Mouse (Mus musculus): Measurements from ENCODE around the gene Sspn. TPM values are rescaled to one million over a fixed set of nuclear protein-coding genes. Genes with fewer than 3 reads are reported as not detected.
A peak's percentile ranks its signal among the peaks of the same experiment; 100 is the strongest.

Sspn gene
- polyA plus RNA-seq, 1 experiment from 2014 or later, result 1.9 TPM

- H3K27ac ChIP-seq (ENCODE audit: low read depth, low read length), result no peak overlapping the region
Measured at GRCm38 (mm10) chr6:145894669-145895342, 36.6 kb upstream of the Sspn start.

GRCm38 (mm10) chr6:145904169-145904568 is 27.3 kb upstream of the Sspn start:
- H3K9ac ChIP-seq (ENCODE audit: low read length), result no peak overlapping the region
- no peaks in the 10 kb centered on the region for H3K9me3 ChIP-seq (replicated peaks; ENCODE audit: control insufficient read depth, low read length)
- no peak overlapping the region for H3K4me3 ChIP-seq (ENCODE audit: low read depth, low read length)
- DNase-seq (ENCODE audit: low spot score) (no peak), ATAC-seq (no peak)
- no peaks in the 10 kb centered on the region for H3K4me1 ChIP-seq (ENCODE audit: control insufficient read depth, insufficient read depth, low read length)
- H3K27me3 ChIP-seq (replicated peaks; ENCODE audit: control insufficient read depth, insufficient read depth, low read length), result no peaks in the 10 kb centered on the region
- H3K36me3 ChIP-seq (ENCODE audit: control insufficient read depth, insufficient read depth, low read length), result no peaks in the 10 kb centered on the region
- no peak overlapping the region for H3K4me2 ChIP-seq (ENCODE audit: low read length)
- WGBS, result 89% methylated on average over 5 of the region's 5 CpGs
- H3K27ac ChIP-seq (ENCODE audit: low read depth, low read length), result no peak overlapping the region

More at GRCm38 (mm10) chr6:145894669-145895342, 36.6 kb upstream of the Sspn start:
- Histone ChIP-seq H3K9ac (ENCODE audit: low read length) (no peak overlapping the region), H3K9me3 (replicated peaks; ENCODE audit: control insufficient read depth, low read length) (no peaks in the 10 kb centered on the region), H3K4me1 (ENCODE audit: control insufficient read depth, insufficient read depth, low read length) (no peaks in the 10 kb centered on the region), H3K27me3 (replicated peaks; ENCODE audit: control insufficient read depth, insufficient read depth, low read length) (no peaks in the 10 kb centered on the region), H3K36me3 (ENCODE audit: control insufficient read depth, insufficient read depth, low read length) (no peaks in the 10 kb centered on the region), H3K4me2 (ENCODE audit: low read length) (no peak overlapping the region), H3K4me3 (ENCODE audit: low read depth, low read length) (no peak overlapping the region)
- no peak for ATAC-seq
- 59% methylated on average over 8 of the region's 8 CpGs for WGBS
- DNase-seq (ENCODE audit: low spot score), result no peak

GRCm38 (mm10) chr6:145904616-145905015 is 26.8 kb upstream of the Sspn start:
- 80% methylated on average over 5 of the region's 5 CpGs for WGBS
- H3K4me2 ChIP-seq (ENCODE audit: low read length), result no peak overlapping the region
- H3K4me3 ChIP-seq (ENCODE audit: low read depth, low read length), result no peak overlapping the region
- H3K4me1 ChIP-seq (ENCODE audit: control insufficient read depth, insufficient read depth, low read length), result no peaks in the 10 kb centered on the region
- H3K36me3 ChIP-seq (ENCODE audit: control insufficient read depth, insufficient read depth, low read length), result no peaks in the 10 kb centered on the region
- H3K27me3 ChIP-seq (replicated peaks; ENCODE audit: control insufficient read depth, insufficient read depth, low read length), result no peaks in the 10 kb centered on the region
- H3K27ac ChIP-seq (ENCODE audit: low read depth, low read length), result no peak overlapping the region
- ATAC-seq (no peak), DNase-seq (ENCODE audit: low spot score) (no peak)
- no peak overlapping the region for H3K9ac ChIP-seq (ENCODE audit: low read length)
- H3K9me3 ChIP-seq (replicated peaks; ENCODE audit: control insufficient read depth, low read length), result no peaks in the 10 kb centered on the region

DNA sequence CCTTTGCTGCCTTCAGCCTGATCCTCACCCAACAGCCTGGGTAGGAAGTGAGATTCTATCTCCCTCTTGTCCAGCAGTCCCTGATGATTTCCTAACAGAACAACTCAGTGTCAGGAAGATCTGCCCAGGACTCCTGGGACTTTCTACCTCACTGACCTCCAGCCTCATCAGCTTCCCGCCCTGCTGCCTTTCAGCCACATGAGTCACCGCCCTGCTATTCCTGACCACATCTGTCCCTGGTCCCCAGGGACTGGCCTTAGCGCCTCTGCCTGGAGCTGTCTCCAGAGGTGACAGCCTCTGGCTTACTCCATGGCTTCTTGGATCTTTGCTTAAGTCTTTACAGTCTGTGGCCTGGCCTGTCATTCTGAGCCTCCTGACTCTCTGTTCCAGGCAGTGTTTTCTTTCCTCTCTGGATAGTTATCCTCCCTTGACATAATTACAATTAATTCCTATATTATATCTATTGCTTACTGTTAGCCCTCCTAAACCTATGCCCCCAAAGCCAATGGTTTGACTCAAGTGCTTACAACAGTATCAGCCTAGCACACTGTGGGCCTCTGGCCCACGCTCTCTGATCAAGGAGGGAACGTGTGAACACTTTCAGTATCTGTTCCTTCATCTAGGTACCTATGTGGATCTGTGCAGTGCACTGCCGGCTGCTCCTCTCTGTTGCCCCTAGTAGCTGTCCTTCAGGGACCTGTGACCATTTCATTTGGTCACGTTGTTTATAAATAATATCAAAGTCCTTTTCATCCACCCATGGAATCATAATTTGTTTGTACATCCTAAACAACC is 25.1 kb upstream of the Sspn start:
- Histone ChIP-seq H3K36me3 (ENCODE audit: control insufficient read depth, insufficient read depth, low read length) (no peaks in the 10 kb centered on the region), H3K4me2 (ENCODE audit: low read length) (no peak overlapping the region), H3K4me1 (ENCODE audit: control insufficient read depth, insufficient read depth, low read length) (no peaks in the 10 kb centered on the region), H3K27ac (ENCODE audit: low read depth, low read length) (no peak overlapping the region), H3K27me3 (replicated peaks; ENCODE audit: control insufficient read depth, insufficient read depth, low read length) (no peaks in the 10 kb centered on the region), H3K4me3 (ENCODE audit: low read depth, low read length) (no peak overlapping the region), H3K9me3 (replicated peaks; ENCODE audit: control insufficient read depth, low read length) (no peaks in the 10 kb centered on the region), H3K9ac (ENCODE audit: low read length) (no peak overlapping the region)
- DNase-seq (ENCODE audit: low spot score), result no peak
- 79% methylated on average over 7 of the region's 7 CpGs for WGBS
- ATAC-seq, result no peak

- Histone ChIP-seq H3K36me3 (ENCODE audit: control insufficient read depth, insufficient read depth, low read length) (no peaks in the 10 kb centered on the region), H3K9ac (ENCODE audit: low read length) (no peak overlapping the region), H3K4me1 (ENCODE audit: control insufficient read depth, insufficient read depth, low read length) (no peaks in the 10 kb centered on the region), H3K4me2 (ENCODE audit: low read length) (no peak overlapping the region), H3K27ac (ENCODE audit: low read depth, low read length) (no peak overlapping the region), H3K4me3 (ENCODE audit: low read depth, low read length) (no peak overlapping the region), H3K27me3 (replicated peaks; ENCODE audit: control insufficient read depth, insufficient read depth, low read length) (no peaks in the 10 kb centered on the region), H3K9me3 (replicated peaks; ENCODE audit: control insufficient read depth, low read length) (no peaks in the 10 kb centered on the region)
- WGBS, result 73% methylated on average over 4 of the region's 4 CpGs
- no peak for ATAC-seq
- DNase-seq (ENCODE audit: low spot score), result no peak
Measured at GRCm38 (mm10) chr6:145909943-145910342, 21.5 kb upstream of the Sspn start.

DNA sequence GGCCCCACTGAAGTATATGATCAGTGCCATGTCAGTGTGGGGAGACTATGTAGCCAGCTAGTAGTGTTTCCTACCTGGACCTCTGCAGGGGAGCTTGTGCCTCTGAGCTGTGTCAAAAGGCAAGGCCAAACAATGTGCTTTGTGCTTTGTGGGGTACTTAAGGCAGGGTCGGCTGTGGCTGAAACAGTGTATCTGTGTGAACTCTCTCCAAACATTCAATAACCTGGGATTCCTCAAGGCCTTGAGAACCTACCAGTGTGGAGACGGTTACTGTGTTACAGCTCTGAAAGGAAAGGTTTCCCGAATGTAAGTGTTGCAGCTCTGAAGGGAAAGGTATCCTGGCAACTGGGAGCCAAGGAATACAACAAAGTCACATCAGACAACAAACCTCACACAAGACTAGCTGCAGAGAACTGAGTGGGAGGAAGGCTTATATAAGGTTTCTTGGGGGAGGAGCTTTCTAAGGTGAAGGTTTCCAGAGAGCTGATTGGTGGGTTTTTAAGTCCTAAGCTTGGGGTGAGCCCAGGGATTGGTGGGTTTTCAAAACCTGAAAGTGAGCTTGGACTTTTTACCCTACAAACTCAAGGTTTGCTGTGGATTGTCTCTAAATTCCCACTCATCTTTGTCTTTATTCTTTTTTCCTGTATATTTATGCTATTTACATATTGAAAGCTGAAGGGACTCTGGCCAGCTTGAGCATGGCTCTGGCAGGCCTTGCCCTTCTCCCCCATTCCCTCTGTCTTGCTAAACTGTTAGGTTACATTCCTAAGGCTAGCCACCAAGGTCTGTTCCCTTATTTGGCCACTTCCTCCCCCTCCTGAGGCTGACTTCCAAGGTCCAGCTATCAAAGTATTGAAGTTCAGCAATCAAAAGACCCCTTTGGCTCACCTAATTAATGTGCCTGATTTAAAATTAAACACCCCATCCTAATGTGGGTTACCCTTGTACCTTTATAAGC is 20.7 kb upstream of the Sspn start:
- H3K36me3 ChIP-seq (ENCODE audit: control insufficient read depth, insufficient read depth, low read length), result no peaks in the 10 kb centered on the region
- no peak for DNase-seq (ENCODE audit: low spot score)
- ATAC-seq, result no peak
- no peaks in the 10 kb centered on the region for H3K4me1 ChIP-seq (ENCODE audit: control insufficient read depth, insufficient read depth, low read length)
- no peak overlapping the region for H3K27ac ChIP-seq (ENCODE audit: low read depth, low read length)
- H3K9me3 ChIP-seq (replicated peaks; ENCODE audit: control insufficient read depth, low read length), result no peaks in the 10 kb centered on the region
- H3K27me3 ChIP-seq (replicated peaks; ENCODE audit: control insufficient read depth, insufficient read depth, low read length), result no peaks in the 10 kb centered on the region
- H3K4me2 ChIP-seq (ENCODE audit: low read length), result no peak overlapping the region
- H3K9ac ChIP-seq (ENCODE audit: low read length), result no peak overlapping the region
- H3K4me3 ChIP-seq (ENCODE audit: low read depth, low read length), result no peak overlapping the region
- 53% methylated on average over 3 of the region's 3 CpGs for WGBS

- H3K27ac ChIP-seq (ENCODE audit: low read depth, low read length), result no peak overlapping the region
- peaks cover 4% of the 10 kb centered on the region; the same call in 1 of the 2 replicates for H3K4me1 ChIP-seq (ENCODE audit: control insufficient read depth, insufficient read depth, low read length)
- DNase-seq (ENCODE audit: low spot score) (no peak), ATAC-seq (no peak)
- H3K4me2 ChIP-seq (ENCODE audit: low read length), result no peak overlapping the region
- H3K4me3 ChIP-seq (ENCODE audit: low read depth, low read length), result no peak overlapping the region
- H3K9ac ChIP-seq (ENCODE audit: low read length), result no peak overlapping the region
- no peaks in the 10 kb centered on the region for H3K27me3 ChIP-seq (replicated peaks; ENCODE audit: control insufficient read depth, insufficient read depth, low read length)
- H3K36me3 ChIP-seq (ENCODE audit: control insufficient read depth, insufficient read depth, low read length), result no peaks in the 10 kb centered on the region
- no peaks in the 10 kb centered on the region for H3K9me3 ChIP-seq (replicated peaks; ENCODE audit: control insufficient read depth, low read length)
Measured at GRCm38 (mm10) chr6:145912232-145912631, 19.2 kb upstream of the Sspn start.

- WGBS, result 98% methylated on average over 2 of the region's 2 CpGs
- Histone ChIP-seq H3K36me3 (ENCODE audit: control insufficient read depth, insufficient read depth, low read length) (no peaks in the 10 kb centered on the region), H3K4me1 (ENCODE audit: control insufficient read depth, insufficient read depth, low read length) (peaks cover 4% of the 10 kb centered on the region; the same call in 1 of the 2 replicates), H3K27me3 (replicated peaks; ENCODE audit: control insufficient read depth, insufficient read depth, low read length) (no peaks in the 10 kb centered on the region), H3K27ac (ENCODE audit: low read depth, low read length) (no peak overlapping the region), H3K9ac (ENCODE audit: low read length) (no peak overlapping the region), H3K4me2 (ENCODE audit: low read length) (no peak overlapping the region), H3K4me3 (ENCODE audit: low read depth, low read length) (no peak overlapping the region), H3K9me3 (replicated peaks; ENCODE audit: control insufficient read depth, low read length) (no peaks in the 10 kb centered on the region)
- ATAC-seq, result 0 out of 2 replicates have a peak, but pooled peaks have one; percentile 18
- no peak for DNase-seq (ENCODE audit: low spot score)
Measured at GRCm38 (mm10) chr6:145915435-145915834, 16.0 kb upstream of the Sspn start.
